Mouse (Mus musculus) forebrain, embryonic 13.5 days (tissue): ENCODE measurements around the gene Armc10. TPM values are rescaled to one million over a fixed set of nuclear protein-coding genes. Genes with fewer than 3 reads are reported as not detected.
"Not testable (repeated sequence)": the region's sequence is repeated elsewhere in the genome, so short reads cannot be mapped to it uniquely, and the experiment has no call there.

Experiments used
- ATAC-seq: fragments of 200-750 bp; cut with Nextera tagmentation; 2 replicates; pipeline ENCODE4 v1.8.0; 2017
- H3K27ac ChIP-seq: fragments of 300-500 bp; sonication (generic); 2 replicates; pipeline ENCODE4 v1.5.1; 2015; ENCODE audit warnings: inconsistent platforms, mild to moderate bottlenecking, moderate library complexity
- H3K27me3 ChIP-seq: fragments of 300-500 bp; sonication (generic); 2 replicates; pipeline ENCODE4 v1.6.1; 2015; ENCODE audit warnings: mild to moderate bottlenecking, inconsistent platforms
- H3K36me3 ChIP-seq: fragments of 300-500 bp; sonication (generic); 2 replicates; pipeline ENCODE4 v1.6.1; 2015; ENCODE audit warnings: mild to moderate bottlenecking, inconsistent platforms; ENCODE audit not compliant: poor library complexity, severe bottlenecking
- H3K4me1 ChIP-seq: fragments of 300-500 bp; sonication (generic); 2 replicates; pipeline ENCODE4 v1.6.1; 2015; ENCODE audit warnings: inconsistent platforms
- H3K4me2 ChIP-seq: fragments of 300-500 bp; sonication (generic); 2 replicates; pipeline ENCODE4 v1.6.1; 2015; ENCODE audit warnings: inconsistent platforms, mild to moderate bottlenecking, moderate library complexity
- H3K4me3 ChIP-seq: fragments of 300-500 bp; sonication (generic); 2 replicates; pipeline ENCODE4 v1.5.1; 2015; ENCODE audit warnings: mild to moderate bottlenecking, inconsistent platforms
- H3K9ac ChIP-seq: fragments of 300-500 bp; sonication (generic); 2 replicates; pipeline ENCODE4 v1.6.1; 2015; ENCODE audit warnings: mild to moderate bottlenecking, inconsistent platforms
- H3K9me3 ChIP-seq: fragments of 300-500 bp; sonication (generic); replicated peaks from 2 replicates; pipeline ENCODE4 v1.6.1; 2016; ENCODE audit warnings: inconsistent platforms
- WGBS: fragments of 180-500 bp; shearing (Covaris S2); methylation state at CpG from one replicate; pipeline ENCODE4 v1.1.7; 2015; 5-methylcytosine and 5-hydroxymethylcytosine counted together
- polyA plus RNA-seq: library from polyadenylated mRNA; unstranded; fragments of >200 nt; fragmentation: Nextera tagmentation; extraction: Ambion mirVana; gene quantifications from 2 replicates; pipeline ENCODE4 v1.2.1, GENCODE M21; 2015

Armc10 gene
- polyA plus RNA-seq, 1 experiment from 2014 or later, result 82.1 TPM

- no peak overlapping the region for H3K27ac ChIP-seq
- H3K9ac ChIP-seq, result no peak overlapping the region
- no peaks in the 10 kb centered on the region for H3K9me3 ChIP-seq
- peaks cover 12% of the 10 kb centered on the region for H3K36me3 ChIP-seq
- 88% methylated on average over 3 of the region's 3 CpGs for WGBS
- H3K4me3 ChIP-seq, result no peak overlapping the region
- no peak for ATAC-seq
- peaks cover 5% of the 10 kb centered on the region; the same call in 1 of the 2 replicates for H3K4me1 ChIP-seq
- H3K27me3 ChIP-seq, result no peaks in the 10 kb centered on the region
- no peak overlapping the region for H3K4me2 ChIP-seq
These were observed 47.8 kb downstream of the Armc10 start for GRCm38 (mm10) chr5:21693372-21693870.

- ATAC-seq, result no peak
- Histone ChIP-seq H3K4me1 (peaks cover 12% of the 10 kb centered on the region), H3K9ac (no peak overlapping the region), H3K4me3 (no peak overlapping the region), H3K27ac (no peak overlapping the region), H3K36me3 (no peaks in the 10 kb centered on the region), H3K9me3 (no peaks in the 10 kb centered on the region), H3K4me2 (no peak overlapping the region), H3K27me3 (no peaks in the 10 kb centered on the region)
- 92% methylated on average over 3 of the region's 3 CpGs for WGBS
These were observed 49.4 kb downstream of the Armc10 start for GRCm38 (mm10) chr5:21694854-21695490.

GRCm38 (mm10) chr5:21699555-21699954, 53.9 kb downstream of the Armc10 start:
- H3K27me3 ChIP-seq, ATAC-seq, H3K9ac ChIP-seq, H3K27ac ChIP-seq, H3K36me3 ChIP-seq, H3K9me3 ChIP-seq: not testable (repeated sequence)
- WGBS, result 74% methylated on average over 3 of the region's 3 CpGs
- H3K4me1 ChIP-seq, result peaks cover 12% of the 10 kb centered on the region
- peak overlapping the region; percentile 50 for H3K4me2 ChIP-seq
- peak overlapping the region; percentile 27 for H3K4me3 ChIP-seq

- 7% methylated on average over 10 of the region's 10 CpGs for WGBS
- H3K4me1 ChIP-seq, result peaks cover 12% of the 10 kb centered on the region
- H3K9ac ChIP-seq, result peak overlapping the region; percentile 70
- peak overlapping the region; percentile 65 for H3K4me2 ChIP-seq
- no peaks in the 10 kb centered on the region for H3K9me3 ChIP-seq
- H3K27me3 ChIP-seq, result no peaks in the 10 kb centered on the region
- no peak overlapping the region for H3K27ac ChIP-seq
- no peak for ATAC-seq
- H3K36me3 ChIP-seq, result no peaks in the 10 kb centered on the region
- H3K4me3 ChIP-seq, result peak overlapping the region; percentile 67
These were observed 54.7 kb downstream of the Armc10 start for GRCm38 (mm10) chr5:21700272-21700821.

- Histone ChIP-seq H3K27ac (peak overlapping the region; percentile 97), H3K4me3 (peak overlapping the region; percentile 67), H3K4me2 (peak overlapping the region; percentile 65), H3K4me1 (peaks cover 12% of the 10 kb centered on the region), H3K36me3 (no peaks in the 10 kb centered on the region), H3K9ac (peak overlapping the region; percentile 70), H3K9me3 (no peaks in the 10 kb centered on the region), H3K27me3 (no peaks in the 10 kb centered on the region)
- WGBS, result under 1% methylated on average over 22 of the region's 22 CpGs
- ATAC-seq, result peak; percentile 82
These were observed 55.3 kb downstream of the Armc10 start for GRCm38 (mm10) chr5:21700934-21701333.

GRCm38 (mm10) chr5:21701351-21702008, 55.9 kb downstream of the Armc10 start, which contains the start of gene Napepld:
Gene Napepld, minus strand, starts transcription at chr5:21701396.
- Histone ChIP-seq H3K9ac (peak within 1 kb of the TSS; percentile 87), H3K36me3 (no peaks in the 10 kb centered on the region), H3K4me2 (peak within 1 kb of the TSS; percentile 65), H3K9me3 (no peaks in the 10 kb centered on the region), H3K27ac (peak within 1 kb of the TSS; percentile 97), H3K27me3 (no peaks in the 10 kb centered on the region), H3K4me3 (peak within 1 kb of the TSS; percentile 67), H3K4me1 (peaks cover 12% of the 10 kb centered on the region)
- ATAC-seq, result peak; percentile 99
- under 1% methylated on average over 42 of the region's 59 CpGs for WGBS

GRCm38 (mm10) chr5:21702009-21702364, 56.4 kb downstream of the Armc10 start:
- Histone ChIP-seq H3K4me2 (peak overlapping the region; percentile 65), H3K27me3 (no peaks in the 10 kb centered on the region), H3K4me1 (peaks cover 11% of the 10 kb centered on the region), H3K9ac (peak overlapping the region; percentile 87), H3K9me3 (no peaks in the 10 kb centered on the region), H3K36me3 (no peaks in the 10 kb centered on the region), H3K4me3 (peak overlapping the region; percentile 67), H3K27ac (peak overlapping the region; percentile 97)
- 58% methylated on average over 2 of the region's 2 CpGs for WGBS
- no peak for ATAC-seq

GRCm38 (mm10) chr5:21702873-21703475, 57.4 kb downstream of the Armc10 start:
- H3K36me3 ChIP-seq, result no peaks in the 10 kb centered on the region
- no peaks in the 10 kb centered on the region for H3K27me3 ChIP-seq
- no peak overlapping the region for H3K4me3 ChIP-seq
- no peak overlapping the region for H3K9ac ChIP-seq
- no peak overlapping the region for H3K4me2 ChIP-seq
- peaks cover 7% of the 10 kb centered on the region for H3K4me1 ChIP-seq
- no peak for ATAC-seq
- H3K27ac ChIP-seq, result no peak overlapping the region
- 91% methylated on average over 6 of the region's 6 CpGs for WGBS
- no peaks in the 10 kb centered on the region for H3K9me3 ChIP-seq

GRCm38 (mm10) chr5:21703708-21704107, 58.1 kb downstream of the Armc10 start:
- WGBS, result 82% methylated on average over 3 of the region's 3 CpGs
- Histone ChIP-seq H3K4me3 (no peak overlapping the region), H3K4me1 (peaks cover 7% of the 10 kb centered on the region), H3K9ac (no peak overlapping the region), H3K36me3 (no peaks in the 10 kb centered on the region), H3K27me3 (no peaks in the 10 kb centered on the region), H3K27ac (no peak overlapping the region), H3K4me2 (no peak overlapping the region), H3K9me3 (no peaks in the 10 kb centered on the region)
- ATAC-seq, result no peak

GRCm38 (mm10) chr5:21706546-21706945, 60.9 kb downstream of the Armc10 start:
- H3K27ac ChIP-seq, result no peak overlapping the region
- H3K4me3 ChIP-seq, result no peak overlapping the region
- WGBS, result 92% methylated on average over 4 of the region's 4 CpGs
- H3K27me3 ChIP-seq, result no peaks in the 10 kb centered on the region
- no peaks in the 10 kb centered on the region for H3K36me3 ChIP-seq
- no peak for ATAC-seq
- H3K4me1 ChIP-seq, result no peaks in the 10 kb centered on the region
- no peak overlapping the region for H3K4me2 ChIP-seq
- H3K9me3 ChIP-seq, result no peaks in the 10 kb centered on the region
- no peak overlapping the region for H3K9ac ChIP-seq

GRCm38 (mm10) chr5:21708011-21708410, 62.4 kb downstream of the Armc10 start:
- not testable (repeated sequence) for H3K9me3 ChIP-seq, H3K4me2 ChIP-seq, H3K9ac ChIP-seq, H3K4me3 ChIP-seq, ATAC-seq, H3K36me3 ChIP-seq, H3K27me3 ChIP-seq, H3K27ac ChIP-seq, H3K4me1 ChIP-seq
- WGBS, result 86% methylated on average over 8 of the region's 8 CpGs
